Mouse (Mus musculus): ENCODE results near the gene Il21r.

The Il21r gene

GRCm38 (mm10) chr7:125601821-125602448 is 1.3 kb upstream of the Il21r start:
- DNase-seq = no peak

DNA sequence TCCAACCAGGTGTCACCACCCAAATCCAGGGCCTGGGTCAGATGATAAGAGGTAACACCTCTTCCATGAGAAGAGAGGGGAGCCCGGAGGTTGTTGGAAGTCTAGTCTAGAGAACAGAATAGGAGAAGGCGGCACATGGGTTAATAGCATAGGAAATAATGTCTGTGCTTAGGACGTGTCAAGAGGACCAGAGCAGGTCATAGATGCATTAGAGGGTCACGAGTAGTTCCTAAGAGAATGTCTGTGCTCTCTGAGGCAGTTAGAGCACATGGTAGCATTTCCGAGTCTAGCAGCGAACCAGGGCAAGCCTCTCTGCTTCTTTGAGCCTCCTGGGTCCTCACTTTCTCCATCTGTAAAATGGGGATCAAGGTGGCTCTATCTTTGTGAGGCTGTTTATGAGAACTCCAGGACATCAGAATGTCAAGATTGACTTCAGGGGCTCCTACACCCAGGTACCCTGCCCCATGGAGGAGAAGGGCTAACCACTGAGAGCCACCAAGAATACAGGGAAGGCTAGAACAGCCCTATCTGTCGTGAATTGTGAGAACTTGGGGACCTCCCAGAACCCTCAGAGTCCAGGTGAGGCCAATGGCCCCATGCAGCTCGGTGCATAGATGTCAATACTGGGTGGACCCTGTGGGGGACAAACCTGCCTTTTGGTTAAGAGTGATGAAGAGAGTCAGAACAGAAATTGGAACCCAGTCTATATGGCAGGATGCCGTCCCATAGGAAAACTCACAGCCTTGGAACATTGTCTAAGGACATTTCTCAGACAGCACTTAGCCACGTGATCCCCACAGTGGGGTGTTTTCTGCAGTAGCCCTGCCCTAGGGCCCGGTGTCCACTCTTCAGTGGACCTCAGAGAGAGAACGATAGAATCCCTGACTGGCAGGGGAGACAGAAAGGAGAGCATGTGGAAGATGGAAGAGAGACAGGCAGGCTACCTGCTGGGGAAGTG is 1.4 kb downstream of the Il21r start:
- DNase-seq = no peak

GRCm38 (mm10) chr7:125605725-125606139 is 2.5 kb downstream of the Il21r start:
- DNase-seq = no peak

DNA sequence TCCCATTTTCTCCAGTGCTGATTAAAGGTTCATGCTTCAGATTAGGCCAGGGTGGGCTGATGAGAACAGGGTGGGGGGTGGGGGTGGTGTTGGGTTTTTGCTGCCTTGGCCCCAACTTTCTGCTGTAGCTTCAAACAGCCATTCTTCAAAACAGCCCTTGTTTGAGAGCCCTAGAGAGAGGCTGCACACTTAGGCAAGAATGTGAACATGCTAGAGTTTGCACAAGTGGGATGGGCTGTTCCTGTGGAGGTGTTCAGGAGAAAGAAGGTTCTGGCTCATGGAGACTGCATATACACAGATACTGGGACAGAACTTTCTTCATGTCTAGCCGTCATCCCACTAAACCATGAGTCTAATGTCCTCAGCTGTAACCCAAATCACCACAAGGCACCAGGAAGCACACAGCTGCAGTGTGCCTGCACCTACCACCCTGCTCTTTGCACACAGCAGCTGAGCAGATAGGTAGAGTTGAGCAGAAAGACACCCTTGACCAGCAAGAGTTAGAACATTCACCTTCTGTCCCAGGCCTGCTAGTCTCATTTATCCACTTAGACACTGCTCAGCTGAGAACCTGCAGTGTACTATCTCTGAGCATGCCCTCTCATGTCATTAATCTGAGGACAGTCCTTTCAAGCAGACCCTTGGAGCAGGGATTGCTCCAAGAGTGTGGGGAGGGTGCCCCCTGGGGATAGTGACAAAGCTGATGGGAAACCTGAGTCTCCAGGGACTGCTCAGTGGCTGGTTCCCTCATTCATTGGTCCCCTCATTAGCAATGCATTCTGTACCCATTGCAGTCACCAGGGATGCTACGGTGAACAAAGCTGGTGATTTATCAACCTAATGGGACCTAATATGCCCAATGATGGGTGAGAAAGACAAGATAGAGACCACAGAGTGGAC is 3.3 kb downstream of the Il21r start:
- no peak for DNase-seq

DNA sequence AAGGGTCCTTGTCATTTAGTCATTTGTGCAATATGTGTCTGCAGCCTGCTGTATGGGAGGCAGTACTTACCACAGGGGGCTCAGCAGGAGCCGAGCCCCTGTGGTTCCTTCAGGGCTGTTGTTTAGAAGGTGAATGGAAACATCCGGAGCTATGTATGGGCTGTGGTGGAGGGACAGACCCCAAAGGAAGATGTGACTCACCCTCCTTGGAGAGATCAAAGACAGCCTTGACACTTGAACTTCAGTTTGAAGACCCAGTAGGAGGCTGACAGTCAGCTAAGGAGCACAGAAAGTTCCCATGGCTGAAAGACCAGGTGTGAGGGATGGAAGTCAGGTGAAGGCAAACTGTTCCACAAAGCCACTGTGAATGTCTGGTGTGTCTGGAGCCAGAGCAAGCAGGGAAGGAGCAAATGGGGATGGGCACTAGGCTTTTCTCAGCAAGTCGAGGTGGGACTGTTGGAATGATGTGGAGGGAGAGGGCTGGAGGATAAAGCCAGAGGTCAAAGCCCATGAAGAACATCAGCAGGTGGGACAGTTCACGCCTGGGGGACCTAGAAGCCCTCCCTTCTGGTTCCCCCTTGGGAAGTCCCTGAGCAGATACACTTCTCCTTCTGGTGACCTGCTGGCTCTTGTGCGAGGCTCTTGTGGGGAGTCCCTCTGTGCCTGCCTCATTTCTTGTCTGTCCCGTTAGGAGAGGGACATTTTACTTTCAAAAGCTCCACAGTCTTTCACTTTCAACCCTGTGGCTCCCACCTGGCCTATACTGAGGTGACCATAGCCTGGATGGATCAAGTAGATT is 4.4 kb downstream of the Il21r start:
- no peak for DNase-seq

GRCm38 (mm10) chr7:125608183-125608688 is 5.0 kb downstream of the Il21r start:
- DNase-seq = no peak

- DNase-seq = no peak
These were observed 10.3 kb downstream of the Il21r start for GRCm38 (mm10) chr7:125613579-125613978.

DNA sequence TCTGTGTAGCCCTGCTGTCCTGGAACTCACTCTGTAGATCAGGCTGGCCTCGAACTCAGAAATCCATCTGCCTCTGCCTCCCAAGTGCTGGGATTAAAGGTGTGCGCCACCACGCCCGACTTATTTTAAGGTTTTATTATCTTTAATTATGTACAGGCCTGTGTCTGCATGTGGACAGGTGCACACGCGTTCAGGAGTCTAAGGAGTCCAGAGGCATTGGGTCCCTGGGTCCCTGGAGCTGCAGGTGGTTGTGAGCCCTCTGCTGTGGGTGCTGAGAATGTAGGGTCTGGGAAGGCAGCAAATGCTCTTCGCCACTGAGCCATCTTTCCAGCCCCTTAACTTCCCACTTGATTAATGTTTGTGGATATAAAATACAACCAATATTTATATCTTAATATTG is 12.2 kb downstream of the Il21r start:
- DNase-seq = no peak

- DNase-seq = no peak
These were observed 14.8 kb downstream of the Il21r start for GRCm38 (mm10) chr7:125618016-125618415.

DNA sequence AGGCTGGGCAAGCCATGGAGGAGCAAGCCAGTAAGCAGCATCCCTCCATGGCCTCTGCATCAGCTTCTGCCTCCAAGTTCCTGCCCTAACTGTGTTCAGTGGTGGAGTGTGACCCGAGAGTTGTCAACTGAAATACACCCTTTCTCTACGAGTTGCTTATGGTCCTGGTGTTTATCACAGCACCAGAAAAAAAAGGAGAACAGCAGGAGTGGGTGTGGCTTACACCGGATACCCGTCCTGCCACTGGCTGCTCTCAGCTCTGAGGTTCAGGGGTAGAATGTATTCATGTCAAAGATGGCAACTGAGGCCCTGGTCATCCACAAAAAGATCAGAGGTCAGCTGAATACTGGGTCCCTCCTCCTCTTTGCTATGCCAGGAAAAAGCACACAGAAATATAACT is 16.8 kb downstream of the Il21r start:
- DNase-seq = no peak

DNA sequence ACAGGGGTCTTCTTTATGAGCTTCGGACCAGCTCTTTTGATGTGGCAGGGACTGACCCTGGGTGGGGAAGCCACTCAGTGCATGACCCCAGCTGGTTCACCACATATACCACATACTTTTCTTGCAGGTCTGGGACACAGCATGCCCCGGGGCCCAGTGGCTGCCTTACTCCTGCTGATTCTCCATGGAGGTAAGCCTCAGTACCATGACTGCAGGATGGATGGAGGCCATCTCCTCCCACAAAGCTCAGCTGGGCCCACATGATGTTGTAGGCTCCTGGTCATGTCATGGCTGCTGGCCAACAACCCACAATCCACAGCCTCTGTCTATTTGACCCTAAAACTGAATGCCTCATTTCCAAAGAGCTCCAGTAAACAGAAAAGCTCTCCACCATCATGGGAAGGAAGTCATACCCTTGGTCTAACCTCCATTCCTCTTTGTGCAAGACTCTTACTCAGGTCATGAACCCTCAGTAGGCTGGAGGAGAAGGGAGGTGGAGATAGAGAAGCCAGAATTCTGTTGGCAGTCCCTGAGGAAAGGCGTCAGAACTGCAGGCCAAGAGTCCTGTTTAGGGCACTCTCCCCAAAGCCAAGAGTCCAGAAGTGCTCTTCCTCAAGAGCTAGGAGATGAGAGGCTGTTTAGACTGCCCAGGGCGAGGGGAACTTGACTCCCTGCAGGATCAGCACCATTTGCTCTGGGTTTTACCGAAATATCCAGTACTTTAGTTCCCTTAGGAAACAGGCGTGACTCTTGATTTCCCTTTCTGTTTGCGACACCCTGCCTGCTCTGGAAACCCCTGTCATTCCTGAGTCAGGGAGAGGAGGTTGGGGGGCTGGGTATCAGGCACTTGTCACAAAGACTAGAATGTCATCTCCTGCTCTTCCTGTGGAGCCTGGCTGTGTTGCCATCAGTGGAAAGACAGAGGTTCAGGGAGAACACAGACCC is 19.8 kb downstream of the Il21r start:
- DNase-seq = no peak

DNA sequence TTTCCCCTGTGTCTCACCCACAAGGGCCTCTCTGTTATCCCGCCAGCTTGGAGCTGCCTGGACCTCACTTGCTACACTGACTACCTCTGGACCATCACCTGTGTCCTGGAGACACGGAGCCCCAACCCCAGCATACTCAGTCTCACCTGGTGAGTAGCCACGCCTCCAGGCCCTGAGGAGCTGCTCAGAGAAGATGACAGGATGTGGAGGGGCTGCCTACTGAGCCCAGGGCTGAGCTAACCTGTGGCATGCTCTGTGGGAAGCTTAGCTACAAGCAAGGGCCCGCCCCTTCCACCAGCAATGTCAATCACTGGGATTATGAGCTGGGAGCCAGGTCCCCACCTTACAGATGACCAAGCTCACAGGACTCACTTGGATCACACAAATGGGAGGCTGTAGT is 22.0 kb downstream of the Il21r start:
- DNase-seq = no peak

- no peak for DNase-seq
These were observed 22.6 kb downstream of the Il21r start for GRCm38 (mm10) chr7:125625829-125626228.

DNA sequence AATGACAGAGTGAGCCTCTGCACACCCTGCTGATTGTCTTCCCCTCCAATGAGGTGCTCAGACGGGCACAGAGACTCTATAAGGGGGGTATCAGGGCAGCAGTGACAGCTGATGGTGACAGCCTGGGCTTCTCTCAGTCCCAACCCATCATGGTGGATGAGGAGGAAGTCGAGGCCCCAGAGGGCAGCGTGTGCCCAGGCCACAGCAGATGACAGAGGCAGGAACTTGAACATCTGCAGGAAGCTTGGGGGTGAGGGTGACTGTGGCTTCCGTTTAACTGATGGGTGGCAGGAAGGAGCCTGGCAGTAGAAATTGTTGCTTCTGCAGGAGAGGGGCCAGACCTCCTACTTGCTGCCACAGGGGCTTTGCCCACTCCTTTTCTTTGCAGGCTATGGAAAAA is 27.1 kb downstream of the Il21r start:
- DNase-seq = peak; percentile 14

DNA sequence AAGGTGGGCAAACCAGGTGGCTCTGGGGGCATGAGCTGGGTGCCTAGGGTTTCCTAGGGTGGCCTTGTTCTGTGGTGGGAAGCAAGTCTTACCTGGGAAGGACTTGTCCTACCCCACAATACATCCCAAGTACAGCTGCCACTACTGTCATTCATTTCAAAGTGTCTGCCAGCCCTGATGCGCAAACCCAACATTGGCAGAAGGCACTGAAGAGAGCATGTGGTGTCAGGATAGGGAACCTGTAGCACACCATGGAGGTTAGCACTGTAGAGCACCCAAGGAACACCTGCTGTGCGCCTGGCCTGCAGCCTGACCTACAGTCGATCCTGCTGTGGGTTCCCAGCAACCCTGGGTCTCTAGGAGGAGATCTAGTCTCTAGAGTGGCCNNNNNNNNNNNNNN is 27.8 kb downstream of the Il21r start:
- DNase-seq = no peak

DNA sequence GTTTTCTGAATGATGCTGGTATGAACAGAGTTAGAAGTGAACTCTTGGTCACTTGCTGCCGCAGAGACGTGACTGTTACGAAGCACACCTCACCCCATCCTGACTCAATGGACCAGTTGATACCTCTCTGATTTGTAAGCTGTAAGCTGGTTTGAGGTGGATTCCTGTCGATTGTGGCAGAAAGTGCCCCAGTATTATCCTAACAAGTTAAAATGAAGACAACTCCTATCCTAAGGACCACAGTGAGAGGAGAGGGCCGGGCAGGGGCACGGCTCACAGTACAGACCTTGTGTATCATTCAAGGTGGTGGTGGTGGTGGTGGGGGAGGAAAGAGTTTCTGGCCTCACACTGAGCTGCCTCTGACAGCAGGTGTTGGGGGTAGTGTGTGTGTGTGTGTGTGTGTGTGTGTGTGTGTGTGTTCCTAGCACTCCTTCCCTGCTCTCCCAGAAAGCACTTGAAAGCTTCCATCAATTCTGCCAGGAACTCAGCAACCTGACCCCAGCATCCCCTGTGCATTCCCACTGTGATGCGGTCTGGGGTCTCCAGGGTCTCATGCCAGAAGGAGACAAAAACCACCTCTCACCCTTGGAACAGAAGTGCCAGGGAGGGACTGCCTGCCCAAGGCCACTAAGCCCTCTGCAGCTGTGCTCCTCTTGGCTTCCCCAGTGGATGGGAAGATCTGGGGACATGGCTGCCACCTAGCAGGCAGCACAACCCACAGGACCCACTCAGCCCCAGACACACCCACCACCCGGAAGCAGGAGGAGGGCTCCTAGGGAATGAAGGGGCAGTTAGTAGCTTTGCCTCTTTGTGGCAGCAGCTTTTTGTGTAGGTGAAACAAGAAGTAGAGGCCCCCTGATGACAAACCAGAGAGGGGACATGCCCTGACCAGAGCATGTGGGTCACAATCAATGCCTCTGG is 34.3 kb downstream of the Il21r start:
- no peak for DNase-seq

DNA sequence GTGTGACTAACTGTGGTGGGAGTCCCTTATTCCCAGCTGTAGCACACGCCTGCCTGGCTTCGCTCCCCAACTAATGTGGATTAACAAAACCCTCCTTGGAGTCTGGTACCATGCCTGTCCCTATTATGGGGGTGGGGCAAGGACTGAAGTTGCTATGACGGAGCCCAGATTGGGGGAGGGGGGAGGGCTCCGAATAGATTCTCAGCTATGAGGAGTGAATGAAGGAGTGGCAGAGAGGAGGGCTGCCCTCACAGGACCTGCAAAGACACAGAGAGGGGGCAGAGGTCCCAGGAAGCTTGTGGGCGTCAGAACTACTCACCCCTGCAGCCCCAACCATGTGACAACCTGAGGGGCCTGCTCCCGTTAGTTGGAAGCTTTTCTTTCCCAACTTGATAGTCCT is 35.1 kb downstream of the Il21r start:
- no peak for DNase-seq

DNA sequence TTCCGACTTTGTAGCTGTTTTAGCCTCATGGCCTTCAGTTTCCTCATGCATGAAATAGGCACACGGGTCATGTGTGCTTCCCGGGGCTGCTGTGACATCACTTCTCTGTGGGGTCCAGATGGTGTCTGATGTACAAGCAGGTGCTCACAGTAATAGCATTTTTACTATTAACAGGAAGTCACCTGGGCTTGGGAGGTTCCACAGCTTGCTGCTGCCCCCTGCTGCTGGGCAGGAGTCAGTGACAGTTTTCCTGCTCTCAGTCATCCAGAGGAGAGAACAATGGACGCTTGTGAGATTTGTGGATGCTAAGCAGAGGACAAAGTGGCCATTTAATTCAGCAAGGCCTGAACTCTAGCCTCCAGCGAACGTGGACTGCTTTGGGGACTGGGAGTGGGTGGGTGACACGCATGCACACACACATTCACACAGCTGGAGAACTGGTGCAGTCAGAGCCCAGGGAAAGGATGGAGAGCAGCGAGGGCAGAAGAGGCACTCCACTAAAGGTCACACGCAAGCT is 35.7 kb downstream of the Il21r start:
- DNase-seq = peak; percentile 46

- DNase-seq = no peak
These were observed 40.7 kb downstream of the Il21r start for GRCm38 (mm10) chr7:125643880-125644279.

DNA sequence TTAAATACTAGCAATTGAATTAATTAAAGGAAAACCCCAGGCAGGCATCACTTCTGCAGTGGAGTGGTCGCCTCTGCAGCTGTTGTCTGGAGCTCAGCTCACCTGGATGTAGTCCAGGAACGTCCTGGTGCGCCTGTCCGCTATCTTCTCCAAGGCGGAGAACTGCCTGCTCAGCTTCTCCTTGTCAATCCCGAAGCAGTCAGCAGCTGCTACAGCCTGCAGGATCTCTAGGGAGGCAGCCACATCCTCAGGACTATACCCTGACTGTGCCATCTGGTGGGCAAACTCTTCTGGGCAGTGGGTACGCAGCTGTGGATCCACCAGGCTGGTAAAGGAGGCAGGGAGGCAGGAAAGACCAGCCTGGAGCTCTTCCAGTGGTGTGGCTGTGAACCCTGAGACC is 42.2 kb downstream of the Il21r start:
- no peak for DNase-seq

All from kidney, adult 9 months (tissue).